In genomic region chr2:93015041-93015440, GRCm38 (mm10) we compare ENCODE assay signal across 8 mouse cellular contexts. TPM values are rescaled to one million over a fixed set of nuclear protein-coding genes. Genes with fewer than 3 reads are reported as not detected.
DNase-seq lines count a peak whose midpoint lies in the region; ATAC-seq lines count a peak whose summit lies in the region.

No protein-coding gene starts in this region.

- H3K9ac ChIP-seq in hindbrain, embryonic 13.5 days, result peak overlapping the region; percentile 83
- peak overlapping the region; percentile 63 for H3K9ac ChIP-seq in liver, embryonic 16.5 days (ENCODE audit: low read depth, low read length)

- H3K27me3 ChIP-seq in hindbrain, embryonic 13.5 days, result no peaks in the 10 kb centered on the region
- H3K27me3 ChIP-seq in liver, embryonic 16.5 days (ENCODE audit: control insufficient read depth, insufficient read depth, low read depth, low read length), result no peaks in the 10 kb centered on the region
- no peaks in the 10 kb centered on the region for H3K27me3 ChIP-seq in splenic B cell, adult 2 months (ENCODE audit: control insufficient read depth, insufficient read depth, low read length, poor library complexity, severe bottlenecking)

- 2% methylated on average over 38 of the region's 40 CpGs for WGBS in hindbrain, embryonic 13.5 days
- 3% methylated on average over 24 of the region's 40 CpGs for WGBS in liver, embryonic 16.5 days (ENCODE audit: insufficient replicate concordance)

- H3K36me3 ChIP-seq in hindbrain, embryonic 13.5 days, result peaks cover 14% of the 10 kb centered on the region
- H3K36me3 ChIP-seq in liver, embryonic 16.5 days (ENCODE audit: control insufficient read depth, insufficient read depth), result no peaks in the 10 kb centered on the region
- H3K36me3 ChIP-seq in splenic B cell, adult 2 months (ENCODE audit: control insufficient read depth, insufficient read depth, low read length, poor library complexity, severe bottlenecking), result peaks cover 2% of the 10 kb centered on the region; the same call in 1 of the 2 replicates

- H3K4me1 ChIP-seq in brown adipose tissue, adult 24 weeks (ENCODE audit: control insufficient read depth, insufficient read depth, insufficient read length, low read length), result peaks cover 9% of the 10 kb centered on the region
- H3K4me1 ChIP-seq in hindbrain, embryonic 13.5 days (replicated peaks), result peaks cover 33% of the 10 kb centered on the region
- peaks cover 17% of the 10 kb centered on the region for H3K4me1 ChIP-seq in liver, embryonic 16.5 days (ENCODE audit: control insufficient read depth, low read depth, low read length)

- no peak overlapping the region for H3K27ac ChIP-seq in brown adipose tissue, adult 24 weeks (replicated peaks; ENCODE audit: low read depth, low read length)
- H3K27ac ChIP-seq in hindbrain, embryonic 13.5 days, result peak overlapping the region; percentile 78; the same call in 1 of the 2 replicates
- no peak overlapping the region for H3K27ac ChIP-seq in liver, embryonic 16.5 days (ENCODE audit: low read length)

- no peak for DNase-seq in frontal cortex, postnatal 25 days (ENCODE audit: low spot score in 2 of 2)
- DNase-seq in B cell, adult 2 months, result peak; percentile 32 to 35
- DNase-seq in splenic B cell, adult 2 months (ENCODE audit: low read depth, low spot score), result peak; percentile 19
- DNase-seq in layer of hippocampus, adult 18-20 months (ENCODE audit: low spot score in 2 of 2), result no peak

- no peaks in the 10 kb centered on the region for H3K9me3 ChIP-seq in hindbrain, embryonic 13.5 days
- H3K9me3 ChIP-seq in liver, embryonic 16.5 days (replicated peaks; ENCODE audit: control insufficient read depth, low read length), result no peaks in the 10 kb centered on the region

- H3K4me3 ChIP-seq in brown adipose tissue, adult 24 weeks (ENCODE audit: insufficient read depth, low read depth, low read length), result peak overlapping the region; percentile 47
- peak overlapping the region; percentile 60 for H3K4me3 ChIP-seq in hindbrain, embryonic 13.5 days
- H3K4me3 ChIP-seq in liver, embryonic 16.5 days (ENCODE audit: low read depth, low read length), result peak overlapping the region; percentile 65

- peak overlapping the region; percentile 97 for H3K4me2 ChIP-seq in hindbrain, embryonic 13.5 days
- H3K4me2 ChIP-seq in liver, embryonic 16.5 days (ENCODE audit: low read depth, low read length), result peak overlapping the region; percentile 95

- 0 out of 2 replicates have a peak, but pooled peaks have one; percentile 39 for ATAC-seq in frontal cortex, adult (ENCODE audit: low TSS enrichment)
- ATAC-seq in hindbrain, embryonic 13.5 days (ENCODE audit: low FRiP score), result peak; percentile 9; the same call in 1 of the 2 replicates
- ATAC-seq in liver, embryonic 16.5 days (ENCODE audit: low read depth), result peak; percentile 39

RNA-seq across cellular contexts. Expression of gene Prdm11, which starts 30.9 kb away (rescaled TPM):
- polyA plus RNA-seq in brown adipose tissue, adult 24 weeks (2012; ENCODE audit: insufficient read depth, insufficient read length, missing spikeins), result 1.3 and 1.4 TPM in 2 replicates
- 1.8 and 1.9 TPM in 2 replicates for polyA plus RNA-seq in hindbrain, embryonic 13.5 days (2015; fragmentation: Nextera tagmentation; extraction: Ambion mirVana)
- 1.2 and 1.7 TPM in 2 replicates for polyA plus RNA-seq in liver, embryonic 16.5 days (2015; fragmentation: Nextera tagmentation; extraction: Ambion mirVana)
- total RNA-seq in layer of hippocampus, adult 18-20 months (2021), result 10 to 100 TPM; 22.2 to 26.0 TPM

Comparison
In these comparisons a context has a peak if more than half of its experiments do, and no peak if none do; other contexts are left out.
1. DNase-seq: peak in B cell, adult 2 months (2 of 2) and splenic B cell, adult 2 months (single experiment); none in frontal cortex, postnatal 25 days (0 of 2) and layer of hippocampus, adult 18-20 months (0 of 2).
2. Peak in every context shown above with its lines, with median percentiles within 50 percentile points of each other: ATAC-seq and H3K4me3 ChIP-seq.